Mouse (Mus musculus) G1E (cell line): ENCODE results near the gene Prss33. TPM values are rescaled to one million over a fixed set of nuclear protein-coding genes. Genes with fewer than 3 reads are reported as not detected.
A peak's percentile ranks its signal among the peaks of the same experiment; 100 is the strongest.

Source experiments
- ATAC-seq: 2 replicates; pipeline ENCODE4 v1.8.0; 2016; ENCODE audit warnings: mild to moderate bottlenecking; ENCODE audit not compliant: insufficient number of reproducible peaks, poor library complexity, low FRiP score, severe bottlenecking; ENCODE audit errors: extremely low read depth
- DNase-seq: peaks from one replicate; pipeline ENCODE4 v3.0.0; 2012; ENCODE audit warnings: low spot score
- H3K27me3 ChIP-seq: 2 replicates; pipeline ENCODE4 v1.6.1; 2012; ENCODE audit warnings: mild to moderate bottlenecking, low read length, inconsistent platforms; ENCODE audit not compliant: insufficient read depth
- H3K36me3 ChIP-seq: replicated peaks from 2 replicates; pipeline ENCODE3; 2012; ENCODE audit warnings: mild to moderate bottlenecking, inconsistent platforms
- H3K4me1 ChIP-seq: 2 replicates; pipeline ENCODE4 v1.6.1; 2012; ENCODE audit warnings: low read depth, low read length, inconsistent platforms, mixed read lengths; ENCODE audit not compliant: insufficient read depth
- H3K4me3 ChIP-seq: 2 replicates; pipeline ENCODE4 v1.5.1; 2012; ENCODE audit warnings: low read depth, mild to moderate bottlenecking, inconsistent platforms, low read length, moderate library complexity, mixed read lengths
- H3K9me3 ChIP-seq: replicated peaks from 2 replicates; pipeline ENCODE4 v1.6.1; 2012; ENCODE audit warnings: inconsistent platforms
- CTCF ChIP-seq: IDR thresholded peaks from 2 replicates; pipeline ENCODE4 v1.5.1; 2012; ENCODE audit warnings: low read depth, low read length, inconsistent platforms, mixed read lengths
- GATA1 ChIP-seq: IDR thresholded peaks from 2 replicates; pipeline ENCODE4 v1.6.1; 2012; ENCODE audit warnings: borderline replicate concordance, low read length, inconsistent platforms, mixed read lengths
- GATA2 ChIP-seq: IDR thresholded peaks from 2 replicates; pipeline ENCODE4 v1.6.1; 2012; ENCODE audit warnings: low read depth, low read length, inconsistent platforms, borderline replicate concordance
- POLR2AphosphoS5 ChIP-seq: IDR thresholded peaks from 2 replicates; pipeline ENCODE4 v1.6.1; 2012; ENCODE audit warnings: low read depth, low read length, inconsistent platforms; ENCODE audit not compliant: insufficient replicate concordance
- TAL1 ChIP-seq: conservative IDR thresholded peaks from 2 replicates; pipeline ENCODE4 v1.6.1; 2012; ENCODE audit warnings: low read depth, low read length, inconsistent platforms, mixed read lengths
- polyA plus RNA-seq: library from polyadenylated mRNA; stranded (reverse); fragments of >175 nt; gene quantifications from 2 replicates; pipeline ENCODE4 v1.2.3, GENCODE M21; 2012
- total RNA-seq, 2 experiments: library from RNA; stranded (forward) in 1 of 2; stranded (reverse) in 1 of 2; fragments of 200-1000 nt in 1 of 2; fragments of >200 nt in 1 of 2; fragmentation: Nextera tagmentation in 1 of 2; gene quantifications; 2 replicates each; pipeline ENCODE4 v1.2.3; 2014 to 2017

The Prss33 gene
- total and polyA plus RNA-seq, 3 experiments, result 0.11 TPM; not detected in 2

- H3K4me3 ChIP-seq, result no peak overlapping the region
- no peak for DNase-seq
Observed at GRCm38 (mm10) chr17:23850853-23851749, 15.2 kb upstream of the Prss33 start.

GRCm38 (mm10) chr17:23850028-23850427 lies 14.2 kb upstream of the Prss33 start:
- ATAC-seq, result no peak
- DNase-seq, result no peak

More at GRCm38 (mm10) chr17:23850853-23851749, 15.2 kb upstream of the Prss33 start:
- TF ChIP-seq GATA2 (no peak), CTCF (peak; percentile 68; the same call in 1 of the 2 replicates)
- Histone ChIP-seq H3K9me3 (no peaks in the 10 kb centered on the region), H3K4me1 (peaks cover 7% of the 10 kb centered on the region), H3K36me3 (no peaks in the 10 kb centered on the region), H3K27me3 (peaks cover 11% of the 10 kb centered on the region)
- no peak for ATAC-seq

GRCm38 (mm10) chr17:23843812-23844273 lies 8.0 kb upstream of the Prss33 start, which contains the start of the genes Prss32 and Prss41:
Prss32 (plus strand) TSS chr17:23843855.
Prss41 (minus strand) TSS chr17:23844172.
- Histone ChIP-seq H3K4me3 (no peak within 1 kb of the TSS), H3K27me3 (peaks cover 13% of the 10 kb centered on the region)
- TF ChIP-seq POLR2AphosphoS5 (no peak), GATA1 (no peak), CTCF (0 out of 2 replicates have a peak, but pooled peaks have one; percentile 17), TAL1 (no peak), GATA2 (no peak)

More at GRCm38 (mm10) chr17:23850028-23850427, 14.2 kb upstream of the Prss33 start:
- H3K4me3 ChIP-seq, result no peak overlapping the region
- no peak for TF ChIP-seq CTCF
- no peak for TF ChIP-seq TAL1
- no peak for TF ChIP-seq GATA1
- TF ChIP-seq POLR2AphosphoS5, result no peak
- TF ChIP-seq GATA2, result no peak
- no peaks in the 10 kb centered on the region for H3K9me3 ChIP-seq
- H3K4me1 ChIP-seq, result peaks cover 7% of the 10 kb centered on the region
- H3K27me3 ChIP-seq, result peaks cover 8% of the 10 kb centered on the region
- H3K36me3 ChIP-seq, result no peaks in the 10 kb centered on the region

GRCm38 (mm10) chr17:23843141-23843811 lies 7.4 kb upstream of the Prss33 start:
- Histone ChIP-seq H3K4me3 (no peak overlapping the region), H3K9me3 (no peaks in the 10 kb centered on the region)

More at GRCm38 (mm10) chr17:23843812-23844273, 8.0 kb upstream of the Prss33 start, which contains the start of the genes Prss32 and Prss41:
- H3K4me1 ChIP-seq, result no peaks in the 10 kb centered on the region
- H3K36me3 ChIP-seq, result no peaks in the 10 kb centered on the region
- no peak for ATAC-seq
- DNase-seq, result no peak
- no peaks in the 10 kb centered on the region for H3K9me3 ChIP-seq

GRCm38 (mm10) chr17:23841145-23841544 lies 5.3 kb upstream of the Prss33 start:
- Histone ChIP-seq H3K4me1 (peaks cover 2% of the 10 kb centered on the region; the same call in 1 of the 2 replicates), H3K4me3 (no peak overlapping the region), H3K36me3 (no peaks in the 10 kb centered on the region), H3K27me3 (peaks cover 28% of the 10 kb centered on the region), H3K9me3 (no peaks in the 10 kb centered on the region)
- no peak for ATAC-seq
- peak; percentile 82 for TF ChIP-seq CTCF
- TF ChIP-seq POLR2AphosphoS5, result no peak
- no peak for DNase-seq

More at GRCm38 (mm10) chr17:23843141-23843811, 7.4 kb upstream of the Prss33 start:
- Histone ChIP-seq H3K4me1 (no peaks in the 10 kb centered on the region), H3K36me3 (no peaks in the 10 kb centered on the region), H3K27me3 (peaks cover 13% of the 10 kb centered on the region)
- TF ChIP-seq POLR2AphosphoS5 (no peak), GATA2 (no peak)
- no peak for ATAC-seq
- no peak for DNase-seq

- Histone ChIP-seq H3K27me3 (peaks cover 32% of the 10 kb centered on the region), H3K36me3 (peaks cover 14% of the 10 kb centered on the region), H3K9me3 (no peaks in the 10 kb centered on the region), H3K4me3 (no peak overlapping the region), H3K4me1 (peaks cover 31% of the 10 kb centered on the region)
- ATAC-seq (no peak), DNase-seq (no peak)
- no peak for TF ChIP-seq TAL1
- TF ChIP-seq GATA2, result no peak
- TF ChIP-seq POLR2AphosphoS5, result no peak
- no peak for TF ChIP-seq GATA1
- no peak for TF ChIP-seq CTCF
Observed at GRCm38 (mm10) chr17:23831201-23831600, 4.7 kb downstream of the Prss33 start.
